Mouse (Mus musculus): ENCODE results near the gene Dmrt3. TPM values are rescaled to one million over a fixed set of nuclear protein-coding genes. Genes with fewer than 3 reads are reported as not detected.
A peak's percentile ranks its signal among the peaks of the same experiment; 100 is the strongest.

Dmrt3 gene
- total and polyA plus RNA-seq, 2 experiments from 2014 or later = 0.21 to 0.31 TPM

- 17% methylated on average over 4 of the region's 4 CpGs for WGBS
- Histone ChIP-seq H3K4me3 (ENCODE audit: low read length) (no peak overlapping the region), H3K4me1 (ENCODE audit: insufficient read depth, low read length) (no peaks in the 10 kb centered on the region; the same call in 1 of the 2 replicates), H3K36me3 (ENCODE audit: insufficient read depth, low read length) (no peaks in the 10 kb centered on the region), H3K9me3 (ENCODE audit: low read length) (no peaks in the 10 kb centered on the region), H3K4me2 (ENCODE audit: low read depth, low read length) (no peak overlapping the region), H3K27me3 (ENCODE audit: insufficient read depth, low read length) (peaks cover 83% of the 10 kb centered on the region), H3K27ac (no peak overlapping the region), H3K9ac (replicated peaks; ENCODE audit: low read length) (no peak overlapping the region)
- ATAC-seq (no peak), DNase-seq (ENCODE audit: low spot score) (no peak)
- no peak for TF ChIP-seq CTCF (IDR thresholded peaks at IDR 0.05; ENCODE audit: low read depth)
Observed at GRCm38 (mm10) chr19:25667836-25668235, 57.7 kb downstream of the Dmrt3 start.

DNA sequence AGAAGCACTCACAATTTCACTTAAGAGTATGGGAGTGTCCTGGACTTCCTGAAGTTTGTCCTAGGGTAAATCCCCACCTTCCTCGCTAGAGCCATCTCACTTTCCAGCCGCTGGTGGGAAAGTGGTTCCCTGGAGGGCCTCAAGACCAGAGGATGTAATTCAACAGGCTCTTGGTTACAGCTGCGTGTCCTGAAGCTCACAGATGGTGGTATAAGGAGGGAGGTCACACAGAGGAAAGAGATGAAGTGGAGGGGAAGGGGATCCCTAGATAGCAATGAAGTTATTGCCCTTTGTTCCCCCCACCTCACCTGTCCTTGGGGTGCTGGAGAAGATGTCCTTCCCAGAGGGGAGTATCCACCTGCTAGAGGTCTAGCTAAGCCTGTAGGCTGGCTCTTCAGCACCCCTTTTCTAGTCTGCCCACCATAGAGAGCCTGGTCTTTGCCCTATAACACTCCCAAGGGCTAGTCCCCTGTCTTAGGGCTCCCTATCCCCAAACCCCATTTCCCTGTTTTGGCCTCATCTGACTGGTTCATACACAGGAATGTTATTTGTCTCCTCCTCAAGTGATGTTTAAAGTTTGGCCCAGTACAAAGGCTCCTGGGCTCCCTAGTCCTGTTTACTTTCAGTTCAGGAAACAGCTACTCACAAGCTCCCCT is 59.6 kb downstream of the Dmrt3 start:
- DNase-seq (ENCODE audit: low spot score) = no peak
- H3K4me2 ChIP-seq (ENCODE audit: low read depth, low read length) = no peak overlapping the region
- H3K4me3 ChIP-seq (ENCODE audit: low read length) = no peak overlapping the region
- no peak overlapping the region for H3K9ac ChIP-seq (replicated peaks; ENCODE audit: low read length)
- peaks cover 89% of the 10 kb centered on the region for H3K27me3 ChIP-seq (ENCODE audit: insufficient read depth, low read length)
- H3K27ac ChIP-seq = no peak overlapping the region
- no peak for ATAC-seq
- WGBS = 3% methylated on average over 3 of the region's 3 CpGs
- H3K9me3 ChIP-seq (ENCODE audit: low read length) = no peaks in the 10 kb centered on the region
- H3K36me3 ChIP-seq (ENCODE audit: insufficient read depth, low read length) = no peaks in the 10 kb centered on the region
- no peak for TF ChIP-seq CTCF (IDR thresholded peaks at IDR 0.05; ENCODE audit: low read depth)
- H3K4me1 ChIP-seq (ENCODE audit: insufficient read depth, low read length) = peaks cover 4% of the 10 kb centered on the region

DNA sequence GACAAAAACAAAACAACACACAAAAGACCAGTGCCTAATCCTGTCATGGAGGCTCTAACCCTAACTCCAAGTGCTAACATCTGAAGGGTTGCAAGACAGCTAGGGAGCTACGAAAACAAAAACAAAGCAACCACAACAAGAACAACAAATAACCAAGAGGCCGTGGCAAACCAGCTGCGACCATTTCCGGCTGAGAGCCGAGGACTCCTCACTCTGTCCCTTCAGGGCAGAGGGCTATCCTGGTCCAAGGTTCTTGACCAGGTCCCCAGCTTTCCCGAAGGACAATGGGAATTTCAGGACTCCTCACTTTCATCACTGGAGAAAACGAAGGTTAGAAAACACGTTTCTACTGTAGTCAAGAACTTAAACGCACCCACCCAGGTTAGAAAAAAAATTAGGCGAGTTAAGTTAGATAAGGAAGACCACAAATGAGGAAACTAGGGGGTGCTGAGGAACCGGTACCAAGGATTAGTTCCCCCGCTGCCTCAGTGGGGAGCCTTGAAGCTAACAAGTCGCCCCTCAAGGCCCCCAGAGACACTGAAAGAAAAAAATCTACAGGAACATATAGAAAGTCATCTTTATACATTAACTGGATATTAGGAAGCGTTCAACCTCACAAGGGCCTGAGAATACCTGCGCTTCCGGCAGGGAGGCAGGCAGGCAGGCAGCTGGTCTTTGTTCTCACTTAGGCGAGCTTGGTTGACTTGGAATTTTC is 60.6 kb downstream of the Dmrt3 start:
- ATAC-seq = no peak
- TF ChIP-seq CTCF (IDR thresholded peaks at IDR 0.05; ENCODE audit: low read depth) = no peak
- no peak for DNase-seq (ENCODE audit: low spot score)
- Histone ChIP-seq H3K4me2 (ENCODE audit: low read depth, low read length) (no peak overlapping the region), H3K4me1 (ENCODE audit: insufficient read depth, low read length) (peaks cover 4% of the 10 kb centered on the region), H3K36me3 (ENCODE audit: insufficient read depth, low read length) (no peaks in the 10 kb centered on the region), H3K27ac (no peak overlapping the region), H3K9ac (replicated peaks; ENCODE audit: low read length) (no peak overlapping the region), H3K4me3 (ENCODE audit: low read length) (no peak overlapping the region), H3K27me3 (ENCODE audit: insufficient read depth, low read length) (peaks cover 90% of the 10 kb centered on the region), H3K9me3 (ENCODE audit: low read length) (no peaks in the 10 kb centered on the region)
- 2% methylated on average over 17 of the region's 17 CpGs for WGBS

GRCm38 (mm10) chr19:25671681-25672080 is 61.6 kb downstream of the Dmrt3 start:
- peaks cover 4% of the 10 kb centered on the region for H3K4me1 ChIP-seq (ENCODE audit: insufficient read depth, low read length)
- no peaks in the 10 kb centered on the region for H3K9me3 ChIP-seq (ENCODE audit: low read length)
- no peak overlapping the region for H3K27ac ChIP-seq
- H3K4me2 ChIP-seq (ENCODE audit: low read depth, low read length) = peak overlapping the region; percentile 58
- peaks cover 94% of the 10 kb centered on the region for H3K27me3 ChIP-seq (ENCODE audit: insufficient read depth, low read length)
- DNase-seq (ENCODE audit: low spot score) (peak; percentile 17), ATAC-seq (no peak)
- TF ChIP-seq CTCF (IDR thresholded peaks at IDR 0.05; ENCODE audit: low read depth) = no peak
- 1% methylated on average over 14 of the region's 14 CpGs for WGBS
- no peak overlapping the region for H3K9ac ChIP-seq (replicated peaks; ENCODE audit: low read length)
- peak overlapping the region; percentile 32 for H3K4me3 ChIP-seq (ENCODE audit: low read length)
- H3K36me3 ChIP-seq (ENCODE audit: insufficient read depth, low read length) = no peaks in the 10 kb centered on the region

GRCm38 (mm10) chr19:25672101-25672950 is 62.2 kb downstream of the Dmrt3 start, which contains the start of gene Dmrt2:
Dmrt2 (plus strand) TSS chr19:25672411.
- Histone ChIP-seq H3K4me2 (ENCODE audit: low read depth, low read length) (peak within 1 kb of the TSS; percentile 58), H3K36me3 (ENCODE audit: insufficient read depth, low read length) (no peaks in the 10 kb centered on the region), H3K4me3 (ENCODE audit: low read length) (peak within 1 kb of the TSS; percentile 35), H3K4me1 (ENCODE audit: insufficient read depth, low read length) (peaks cover 4% of the 10 kb centered on the region), H3K9me3 (ENCODE audit: low read length) (no peaks in the 10 kb centered on the region), H3K27me3 (ENCODE audit: insufficient read depth, low read length) (peaks cover 94% of the 10 kb centered on the region), H3K27ac (no peak within 1 kb of the TSS), H3K9ac (replicated peaks; ENCODE audit: low read length) (no peak within 1 kb of the TSS)
- peak; percentile 79 for DNase-seq (ENCODE audit: low spot score)
- 1% methylated on average over 44 of the region's 44 CpGs for WGBS
- no peak for TF ChIP-seq CTCF (IDR thresholded peaks at IDR 0.05; ENCODE audit: low read depth)
- peak; percentile 93 for ATAC-seq

Other genes starting within 250 kb of the Dmrt3 start
- not detected in 2 replicates for gene Dmrt1, start 104.7 kb upstream of the Dmrt3 start, total RNA-seq (2014; rRNA removed)
- gene Dmrt1, start 104.7 kb upstream of the Dmrt3 start, polyA plus RNA-seq (2015; fragmentation: Nextera tagmentation; extraction: Ambion mirVana) = not detected in 2 replicates
- not detected in 2 replicates for gene Dmrt2, start 62.1 kb downstream of the Dmrt3 start, total RNA-seq (2014; rRNA removed)
- gene Dmrt2, start 62.1 kb downstream of the Dmrt3 start, polyA plus RNA-seq (2015; fragmentation: Nextera tagmentation; extraction: Ambion mirVana) = not detected in 2 replicates

Measured in hindbrain, postnatal 0 days (tissue).